Mouse (Mus musculus) heart, postnatal 0 days (tissue): ENCODE data around the gene Nav2.

Source experiments
- CTCF ChIP-seq: IDR thresholded peaks from 2 replicates; pipeline ENCODE4 v1.5.1; 2016; ENCODE audit warnings: antibody characterized with exemption, control low read depth, low read depth
- EP300 ChIP-seq: IDR thresholded peaks from 2 replicates; pipeline ENCODE4 v1.6.1; 2016; ENCODE audit warnings: antibody characterized with exemption, low read depth

DNA sequence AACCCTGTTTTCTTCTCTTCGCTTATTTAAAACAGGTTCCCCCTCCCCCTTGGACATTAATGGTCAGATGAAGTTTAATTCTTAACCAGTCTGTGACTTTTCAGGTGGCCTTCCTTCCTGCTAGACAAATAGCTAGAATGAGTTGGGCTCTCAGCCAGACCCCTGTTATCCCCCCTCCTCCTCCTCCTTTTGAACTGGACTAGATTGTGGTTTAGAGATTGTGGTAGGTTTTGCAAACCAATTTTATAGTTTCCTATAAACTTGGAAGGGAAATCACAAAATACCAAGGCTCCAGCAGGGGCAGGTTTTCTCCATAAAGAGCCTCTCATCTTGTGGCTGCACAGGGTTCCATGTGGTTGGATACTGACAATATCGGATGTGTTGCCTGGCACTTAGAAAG, 606.5 kb downstream of the Nav2 start:
- TF ChIP-seq CTCF, result no peak
- no peak for TF ChIP-seq EP300
